Mouse (Mus musculus): ENCODE data around the gene Cplx1. TPM values are rescaled to one million over a fixed set of nuclear protein-coding genes. Genes with fewer than 3 reads are reported as not detected.

Cplx1 gene
- polyA plus RNA-seq, 1 experiment = not detected

DNA sequence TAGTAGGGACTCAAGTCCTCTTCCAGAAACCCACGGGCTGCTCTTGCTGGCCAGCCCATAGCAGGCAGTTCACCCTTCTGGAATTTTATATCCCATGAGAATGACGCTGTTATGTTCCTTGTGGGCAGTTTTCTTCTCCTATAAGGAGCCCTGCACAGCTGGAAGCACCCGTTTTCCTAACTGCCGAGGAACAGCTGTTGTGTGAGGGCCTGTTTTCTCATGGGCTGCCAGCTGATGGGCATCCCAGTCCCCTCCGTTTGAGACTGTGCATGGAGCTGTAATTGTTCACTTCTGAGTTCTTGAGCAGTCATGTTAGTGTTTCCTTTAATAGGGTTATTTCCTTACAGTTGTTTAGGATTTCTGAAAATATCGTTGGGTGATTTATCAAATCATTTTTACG lies 80.2 kb downstream of the Cplx1 start:
- no peak overlapping the region for H3K4me2 ChIP-seq (ENCODE audit: low read depth)
- TF ChIP-seq TCF3 (IDR thresholded peaks at IDR 0.05; ENCODE audit: insufficient read length, low read depth) (no peak), MYOG (IDR thresholded peaks at IDR 0.05; ENCODE audit: control insufficient read depth in 1 of 3, insufficient read depth in 1 of 3, insufficient read length in 2 of 3, low read depth in 2 of 3) (peak in 2 of 3 experiments; percentile 34 to 65), E2F4 (IDR thresholded peaks at IDR 0.05; ENCODE audit: insufficient read depth) (no peak), MAX (IDR thresholded peaks at IDR 0.05; ENCODE audit: low read depth) (no peak), POLR2A (IDR thresholded peaks at IDR 0.05; ENCODE audit: insufficient read length, low read depth) (no peak), POLR2AphosphoS2 (IDR thresholded peaks at IDR 0.05; ENCODE audit: insufficient read length, low read depth) (no peak), REST (IDR thresholded peaks at IDR 0.05; ENCODE audit: insufficient read depth, insufficient read length) (no peak), MYOD1 (IDR thresholded peaks at IDR 0.05; ENCODE audit: control insufficient read depth in 1 of 3, insufficient read length in 2 of 3, low read depth in 2 of 3) (peak in 2 of 3 experiments; percentile 71 to 74), USF1 (IDR thresholded peaks at IDR 0.05; ENCODE audit: low read depth) (no peak)

More for the DNA sequence above, 80.2 kb downstream of the Cplx1 start:
- peaks cover 25% of the 10 kb centered on the region for H3K36me3 ChIP-seq (ENCODE audit: control insufficient read depth, insufficient read depth)
- H3ac ChIP-seq (ENCODE audit: control insufficient read depth, insufficient read length) = no peak overlapping the region
- H3K4me3 ChIP-seq = no peak overlapping the region
- peaks cover 69% of the 10 kb centered on the region for H3K79me2 ChIP-seq (ENCODE audit: control insufficient read depth, insufficient read depth)
- H3K27me3 ChIP-seq (ENCODE audit: control insufficient read depth, insufficient read depth, insufficient read length) = no peaks in the 10 kb centered on the region

Other genes starting within 250 kb of the Cplx1 start
- 1.8 TPM for gene Pigg, start 237.4 kb downstream of the Cplx1 start, polyA plus RNA-seq (2012; fragmentation: generic; extraction: Trizol)
- 1.1 TPM for gene Gm42517, start 182.1 kb downstream of the Cplx1 start, polyA plus RNA-seq (2012; fragmentation: generic; extraction: Trizol)
- gene Pde6b, start 161.6 kb downstream of the Cplx1 start, polyA plus RNA-seq (2012; fragmentation: generic; extraction: Trizol) = 0.02 TPM
- gene Atp5k, start 115.6 kb downstream of the Cplx1 start, polyA plus RNA-seq (2012; fragmentation: generic; extraction: Trizol) = 1,348 TPM
- gene Mfsd7a, start 101.1 kb downstream of the Cplx1 start, polyA plus RNA-seq (2012; fragmentation: generic; extraction: Trizol) = 17.1 TPM
- gene Pcgf3, start 88.8 kb downstream of the Cplx1 start, polyA plus RNA-seq (2012; fragmentation: generic; extraction: Trizol) = 19.7 TPM
- 46.1 TPM for gene Gak, start 79.7 kb upstream of the Cplx1 start, polyA plus RNA-seq (2012; fragmentation: generic; extraction: Trizol)
- 15.1 TPM for gene Tmem175, start 79.7 kb upstream of the Cplx1 start, polyA plus RNA-seq (2012; fragmentation: generic; extraction: Trizol)
- 4.3 TPM for gene Idua, start 110.3 kb upstream of the Cplx1 start, polyA plus RNA-seq (2012; fragmentation: generic; extraction: Trizol)
- gene Dgkq, start 119.6 kb upstream of the Cplx1 start, polyA plus RNA-seq (2012; fragmentation: generic; extraction: Trizol) = 4.3 TPM
- gene Slc26a1, start 125.5 kb upstream of the Cplx1 start, polyA plus RNA-seq (2012; fragmentation: generic; extraction: Trizol) = 0.13 TPM
- 93.3 TPM for gene Fgfrl1, start 142.4 kb upstream of the Cplx1 start, polyA plus RNA-seq (2012; fragmentation: generic; extraction: Trizol)
- not detected for gene Rnf212, start 225.0 kb upstream of the Cplx1 start, polyA plus RNA-seq (2012; fragmentation: generic; extraction: Trizol)
- gene Tmed11, start 245.3 kb upstream of the Cplx1 start, polyA plus RNA-seq (2012; fragmentation: generic; extraction: Trizol) = not detected